Mouse (Mus musculus) brain, adult 2 months (tissue): ENCODE measurements around the gene Timp1.
A peak's percentile ranks its signal among the peaks of the same experiment; 100 is the strongest.

Experiments
- DNase-seq: peaks from one replicate; pipeline ENCODE4 v3.0.0; 2011; ENCODE audit warnings: low read depth, low spot score

Gene Timp1

GRCm38 (mm10) chrX:20869962-20870513, at the start of gene Timp1:
Gene Timp1 (plus strand): TSS chrX:20870166.
- DNase-seq, result peak; percentile 42

- peak; percentile 94 for DNase-seq
Observed at GRCm38 (mm10) chrX:20828934-20829333, 41.0 kb upstream of the Timp1 start.

GRCm38 (mm10) chrX:20847232-20847631, 22.7 kb upstream of the Timp1 start:
- peak; percentile 37 for DNase-seq

- DNase-seq, result no peak
Observed at GRCm38 (mm10) chrX:20847816-20848215, 22.1 kb upstream of the Timp1 start.

- DNase-seq, result peak; percentile 99
Observed at GRCm38 (mm10) chrX:20848256-20848984, 21.5 kb upstream of the Timp1 start.

GRCm38 (mm10) chrX:20853794-20854193, 16.2 kb upstream of the Timp1 start:
- DNase-seq, result no peak

GRCm38 (mm10) chrX:20861453-20862104, 8.4 kb upstream of the Timp1 start:
- DNase-seq, result no peak

- peak; percentile 28 for DNase-seq
Observed at GRCm38 (mm10) chrX:20862105-20863065, 7.6 kb upstream of the Timp1 start.

GRCm38 (mm10) chrX:20863161-20864101, 6.5 kb upstream of the Timp1 start:
- peak; percentile 73 for DNase-seq

- no peak for DNase-seq
Observed at GRCm38 (mm10) chrX:20868091-20868490, 1.9 kb upstream of the Timp1 start.

GRCm38 (mm10) chrX:20869203-20869602, 763 bp upstream of the Timp1 start:
- DNase-seq, result no peak

- DNase-seq, result peak; percentile 55
Observed at GRCm38 (mm10) chrX:20872928-20873500, 3.0 kb downstream of the Timp1 start.

- DNase-seq, result no peak
Observed at GRCm38 (mm10) chrX:20875241-20875640, 5.3 kb downstream of the Timp1 start.

GRCm38 (mm10) chrX:20910074-20910473, 40.1 kb downstream of the Timp1 start:
- DNase-seq, result peak; percentile 35

- DNase-seq, result no peak
Observed at GRCm38 (mm10) chrX:20913726-20914125, 43.8 kb downstream of the Timp1 start.

- DNase-seq, result peak; percentile 83
Observed at GRCm38 (mm10) chrX:20915075-20915474, 45.1 kb downstream of the Timp1 start.

- no peak for DNase-seq
Observed at GRCm38 (mm10) chrX:20920249-20920843, 50.4 kb downstream of the Timp1 start.

GRCm38 (mm10) chrX:20920844-20921364, 50.9 kb downstream of the Timp1 start, which contains the start of gene Syn1:
Gene Syn1 (minus strand): TSS chrX:20921004.
- DNase-seq, result peak; percentile 98

- peak; percentile 57 for DNase-seq
Observed at GRCm38 (mm10) chrX:20921366-20921765, 51.4 kb downstream of the Timp1 start.
